Mouse (Mus musculus): ENCODE data around the gene Spata31d1d. TPM values are rescaled to one million over a fixed set of nuclear protein-coding genes. Genes with fewer than 3 reads are reported as not detected.

Gene Spata31d1d
- total RNA-seq, 2 experiments from 2014 or later, result not detected

- no peak for DNase-seq (ENCODE audit: low spot score in 2 of 2)
Measured at GRCm38 (mm10) chr13:59679908-59680307, 51.6 kb downstream of the Spata31d1d start.

GRCm38 (mm10) chr13:59679306-59679705 lies 52.2 kb downstream of the Spata31d1d start:
- DNase-seq (ENCODE audit: low spot score in 2 of 2), result no peak

GRCm38 (mm10) chr13:59676316-59677229 lies 55.0 kb downstream of the Spata31d1d start:
- no peak for DNase-seq (ENCODE audit: low spot score in 2 of 2)

Other genes with a start within 250 kb of the Spata31d1d start
- 100 to 1,000 TPM; 353 to 356 TPM for gene Agtpbp1, start 146.5 kb downstream of the Spata31d1d start, total RNA-seq (2021)
- gene Naa35, start 146.5 kb downstream of the Spata31d1d start, total RNA-seq (2021), result 10 to 100 TPM; 85.7 to 90.3 TPM
- 10 to 100 TPM; 63.2 to 71.2 TPM for gene Golm1, start 55.9 kb downstream of the Spata31d1d start, total RNA-seq (2021)
- gene 4921517D22Rik, start 37.6 kb downstream of the Spata31d1d start, total RNA-seq (2021), result not detected
- gene Spata31d1a, start 21.4 kb downstream of the Spata31d1d start, total RNA-seq (2021), result under 1 TPM; 0.53 to 0.57 TPM
- gene Spata31d1b, start 19.5 kb downstream of the Spata31d1d start, total RNA-seq (2021), result not detected
- under 1 TPM; 0.66 to 0.67 TPM for gene 1700014D04Rik, start 15.0 kb upstream of the Spata31d1d start, total RNA-seq (2021)
- 100 to 1,000 TPM; 151 to 155 TPM for gene Isca1, start 38.1 kb upstream of the Spata31d1d start, total RNA-seq (2021)
- not detected for gene Gm49354, start 50.5 kb upstream of the Spata31d1d start, total RNA-seq (2021)
- 10 to 100 TPM; 55.0 to 58.0 TPM for gene Tut7, start 91.4 kb upstream of the Spata31d1d start, total RNA-seq (2021)

Data from layer of hippocampus, adult 18-20 months (tissue).